Mouse (Mus musculus): ENCODE measurements around the gene Zfp385b.

DNA sequence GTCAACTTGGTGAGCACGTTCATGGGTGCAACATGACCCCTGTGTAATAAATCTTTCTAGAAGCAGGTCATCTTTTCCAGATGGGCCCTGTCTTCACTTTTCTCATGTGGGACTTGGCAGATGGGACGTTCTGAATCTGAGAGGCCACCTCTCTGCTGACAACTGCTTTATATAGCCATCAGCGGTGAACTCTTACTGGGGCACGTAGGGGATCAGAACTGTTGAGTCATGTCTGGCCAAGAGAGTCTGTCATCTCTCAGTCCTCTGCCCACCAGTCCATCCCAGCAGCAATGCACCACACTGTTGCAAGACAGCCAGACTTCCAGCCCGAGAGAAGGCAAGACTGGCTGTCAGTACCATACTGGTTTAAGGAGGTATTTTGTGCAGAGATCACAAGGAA lies 293.1 kb downstream of the Zfp385b start:
- TF ChIP-seq CTCF (IDR thresholded peaks at IDR 0.05; ENCODE audit: low read depth) (no peak), EP300 (IDR thresholded peaks at IDR 0.05; ENCODE audit: low read depth) (no peak)

All from liver, postnatal 0 days (tissue).